Mouse (Mus musculus) stomach, embryonic 15.5 days (tissue): ENCODE results near the gene Spns2. TPM values are rescaled to one million over a fixed set of nuclear protein-coding genes. Genes with fewer than 3 reads are reported as not detected.
"Not testable (repeated sequence)": the region's sequence is repeated elsewhere in the genome, so short reads cannot be mapped to it uniquely, and the experiment has no call there.

Source experiments
- ATAC-seq: fragments of 200-750 bp; cut with Nextera tagmentation; 2 replicates; pipeline ENCODE4 v1.8.0; 2017; ENCODE audit warnings: low read depth, moderate number of reproducible peaks, moderate TSS enrichment; ENCODE audit not compliant: insufficient read depth, low FRiP score
- H3K27ac ChIP-seq: fragments of 300-500 bp; sonication (generic); 2 replicates; pipeline ENCODE4 v1.5.1; 2015; ENCODE audit warnings: mild to moderate bottlenecking, inconsistent platforms
- H3K27me3 ChIP-seq: fragments of 300-500 bp; sonication (generic); replicated peaks from 2 replicates; pipeline ENCODE4 v1.6.1; 2015; ENCODE audit warnings: inconsistent platforms
- H3K36me3 ChIP-seq: fragments of 300-500 bp; sonication (generic); 2 replicates; pipeline ENCODE4 v1.6.1; 2015; ENCODE audit warnings: inconsistent platforms
- H3K4me1 ChIP-seq: fragments of 300-500 bp; sonication (generic); 2 replicates; pipeline ENCODE4 v1.6.1; 2015; ENCODE audit warnings: inconsistent platforms
- H3K4me2 ChIP-seq: fragments of 300-500 bp; sonication (generic); 2 replicates; pipeline ENCODE4 v1.6.1; 2015; ENCODE audit warnings: mild to moderate bottlenecking, inconsistent platforms
- H3K4me3 ChIP-seq: fragments of 300-500 bp; sonication (generic); replicated peaks from 2 replicates; pipeline ENCODE4 v1.5.1; 2015; ENCODE audit warnings: inconsistent platforms
- H3K9ac ChIP-seq: fragments of 300-500 bp; sonication (generic); 2 replicates; pipeline ENCODE4 v1.6.1; 2015; ENCODE audit warnings: inconsistent platforms
- H3K9me3 ChIP-seq: fragments of 300-500 bp; sonication (generic); 2 replicates; pipeline ENCODE4 v1.6.1; 2016; ENCODE audit warnings: inconsistent platforms
- WGBS: fragments of 180-500 bp; shearing (Covaris S2); methylation state at CpG from one replicate; pipeline ENCODE4 v1.1.7; 2015; 5-methylcytosine and 5-hydroxymethylcytosine counted together
- polyA plus RNA-seq: library from polyadenylated mRNA; unstranded; fragments of >200 nt; fragmentation: Nextera tagmentation; extraction: Ambion mirVana; gene quantifications from 2 replicates; pipeline ENCODE4 v1.2.1, GENCODE M21; 2015

The Spns2 gene
- polyA plus RNA-seq, 1 experiment from 2014 or later, result 6.0 TPM

DNA sequence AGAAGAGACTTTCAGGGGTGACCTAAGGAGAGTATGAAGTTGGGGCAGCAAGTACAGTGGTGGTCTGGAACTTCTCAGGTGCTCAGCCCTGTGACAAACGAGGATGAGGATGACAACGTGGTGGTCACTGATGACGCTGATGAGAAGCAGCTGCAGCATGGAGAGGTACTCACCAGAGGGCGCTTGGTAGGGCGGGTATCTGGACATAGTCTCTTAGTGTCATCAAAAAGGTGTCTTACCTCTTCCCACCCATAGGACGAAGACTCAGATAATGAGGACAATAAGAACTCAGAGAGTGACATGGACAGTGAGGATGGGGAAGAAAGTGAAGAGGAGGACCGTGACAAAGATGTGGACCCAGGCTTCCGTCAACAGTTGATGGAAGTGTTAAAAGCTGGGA lies 42.2 kb downstream of the Spns2 start:
- H3K27me3 ChIP-seq, result no peaks in the 10 kb centered on the region
- peaks cover 2% of the 10 kb centered on the region; the same call in 1 of the 2 replicates for H3K4me1 ChIP-seq
- WGBS, result 82% methylated on average over 8 of the region's 8 CpGs
- H3K27ac ChIP-seq, result no peak overlapping the region
- no peak overlapping the region for H3K4me3 ChIP-seq
- no peak for ATAC-seq
- H3K9ac ChIP-seq, result no peak overlapping the region
- H3K36me3 ChIP-seq, result peaks cover 90% of the 10 kb centered on the region
- H3K4me2 ChIP-seq, result no peak overlapping the region
- no peaks in the 10 kb centered on the region for H3K9me3 ChIP-seq

DNA sequence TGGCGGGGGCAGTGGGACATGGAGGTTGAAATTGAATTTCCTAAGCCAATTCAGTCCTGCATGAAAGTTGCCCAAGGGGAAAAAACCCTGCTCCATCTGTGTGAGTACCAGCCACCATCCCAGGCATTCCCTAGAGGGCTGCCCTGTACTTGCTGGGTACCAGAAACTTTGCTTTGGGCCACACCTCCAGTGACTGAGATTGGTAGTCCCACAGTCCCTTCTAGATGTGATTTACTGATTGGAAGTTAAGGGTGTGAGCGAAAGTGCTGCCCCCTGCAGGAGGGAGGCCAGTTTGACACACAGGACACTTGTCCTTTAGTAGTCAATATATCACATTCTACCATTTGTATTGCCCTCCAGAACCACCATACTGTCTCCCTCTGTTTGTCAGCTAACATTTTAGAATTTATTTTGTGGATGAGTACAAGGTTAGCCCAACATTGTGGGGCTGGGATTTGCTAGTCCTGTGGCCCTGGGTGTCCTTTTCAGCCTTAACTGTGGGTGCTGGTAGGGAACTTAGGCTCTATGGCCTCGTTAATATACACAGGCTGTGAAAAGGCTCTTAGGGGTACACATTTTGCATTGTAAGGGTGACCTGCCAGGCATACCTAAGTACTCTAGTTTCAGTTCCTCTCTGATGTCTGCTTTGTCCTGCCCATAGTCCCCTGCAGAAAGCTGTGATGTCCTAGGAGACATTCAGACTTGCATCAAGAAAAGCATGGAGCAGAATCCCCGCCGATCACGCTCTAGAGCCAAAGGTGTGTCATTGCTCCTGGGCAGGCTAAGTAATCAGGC lies 43.2 kb downstream of the Spns2 start:
- no peak overlapping the region for H3K27ac ChIP-seq
- no peaks in the 10 kb centered on the region for H3K27me3 ChIP-seq
- H3K4me2 ChIP-seq, result no peak overlapping the region
- no peak for ATAC-seq
- H3K9ac ChIP-seq, result no peak overlapping the region
- H3K9me3 ChIP-seq, result no peaks in the 10 kb centered on the region
- H3K4me3 ChIP-seq, result no peak overlapping the region
- 87% methylated on average over 6 of the region's 6 CpGs for WGBS
- H3K4me1 ChIP-seq, result peaks cover 9% of the 10 kb centered on the region; the same call in 1 of the 2 replicates
- H3K36me3 ChIP-seq, result peaks cover 84% of the 10 kb centered on the region

DNA sequence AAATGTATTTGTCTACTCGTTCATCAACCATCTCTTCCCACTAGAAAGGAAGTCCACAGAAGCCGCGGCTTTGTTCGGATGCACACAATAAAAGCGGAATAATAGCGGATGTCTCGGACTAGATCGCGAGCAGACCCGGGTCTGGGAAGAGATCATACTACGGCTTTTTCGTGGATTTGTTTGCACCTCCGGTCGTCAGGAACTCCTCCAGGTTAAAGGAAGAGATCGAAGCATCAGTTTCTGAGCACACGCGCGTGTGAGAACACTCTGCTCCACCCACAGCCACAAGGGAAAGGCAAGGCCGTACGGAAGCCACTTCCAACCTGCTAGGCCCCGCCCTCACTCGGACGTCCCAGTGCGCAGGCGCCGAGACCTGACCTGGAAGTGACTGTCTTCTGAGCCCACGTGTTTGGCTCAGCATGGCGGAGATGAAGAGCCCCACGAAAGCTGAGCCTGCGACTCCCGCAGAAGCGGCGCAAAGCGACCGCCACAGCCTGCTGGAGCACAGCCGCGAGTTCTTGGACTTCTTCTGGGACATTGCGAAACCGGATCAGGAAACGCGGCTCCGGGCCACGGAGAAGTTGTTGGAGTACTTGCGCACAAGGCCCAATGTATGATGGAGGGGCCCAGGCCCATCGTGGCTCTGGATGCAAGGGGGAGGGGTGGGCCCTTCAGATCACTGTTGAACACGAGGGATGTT lies 48.6 kb downstream of the Spns2 start, which contains the start of gene Mybbp1a:
Mybbp1a (plus strand) TSS at position 391 of the 700 bp plus-strand sequence.
- Histone ChIP-seq H3K9ac (peak within 1 kb of the TSS; percentile 58), H3K27me3 (no peaks in the 10 kb centered on the region), H3K4me2 (peak within 1 kb of the TSS; percentile 76), H3K4me1 (peaks cover 9% of the 10 kb centered on the region; the same call in 1 of the 2 replicates), H3K27ac (peak within 1 kb of the TSS; percentile 92), H3K36me3 (peaks cover 34% of the 10 kb centered on the region), H3K9me3 (no peaks in the 10 kb centered on the region), H3K4me3 (peak within 1 kb of the TSS; percentile 69)
- peak; percentile 93 for ATAC-seq
- under 1% methylated on average over 46 of the region's 46 CpGs for WGBS

- Histone ChIP-seq H3K9ac (peak overlapping the region; percentile 58), H3K4me1 (peaks cover 13% of the 10 kb centered on the region), H3K36me3 (peaks cover 29% of the 10 kb centered on the region), H3K4me2 (peak overlapping the region; percentile 76), H3K27ac (peak overlapping the region; percentile 92), H3K4me3 (peak overlapping the region; percentile 69)
- not testable (repeated sequence) for ATAC-seq, H3K9me3 ChIP-seq, H3K27me3 ChIP-seq
- 37% methylated on average over 6 of the region's 6 CpGs for WGBS
Observed at GRCm38 (mm10) chr11:72440597-72440964, 49.1 kb downstream of the Spns2 start.

DNA sequence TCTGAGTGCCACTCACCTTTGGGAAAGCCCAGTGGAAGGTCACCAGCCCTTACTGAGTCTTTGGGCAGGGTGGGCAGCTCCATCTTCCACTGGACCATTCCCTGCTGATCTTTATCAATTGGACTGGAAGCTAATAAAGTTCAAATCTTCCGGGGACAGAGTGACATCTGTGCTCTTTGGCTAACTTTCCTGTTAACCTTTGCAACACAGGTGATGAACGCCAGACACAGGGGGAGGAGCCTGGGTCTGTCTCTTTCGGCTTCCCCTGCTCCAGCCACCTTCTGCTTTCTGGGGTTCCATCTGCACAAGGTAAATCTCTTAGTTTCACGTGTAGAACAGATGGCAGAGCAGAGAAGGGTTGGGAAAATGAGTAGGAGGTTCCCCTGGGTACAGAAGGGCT lies 51.3 kb downstream of the Spns2 start:
- ATAC-seq, result no peak
- no peaks in the 10 kb centered on the region for H3K9me3 ChIP-seq
- no peaks in the 10 kb centered on the region for H3K27me3 ChIP-seq
- H3K27ac ChIP-seq, result no peak overlapping the region
- no peak overlapping the region for H3K4me2 ChIP-seq
- H3K9ac ChIP-seq, result no peak overlapping the region
- H3K36me3 ChIP-seq, result peaks cover 8% of the 10 kb centered on the region
- H3K4me3 ChIP-seq, result no peak overlapping the region
- H3K4me1 ChIP-seq, result peaks cover 21% of the 10 kb centered on the region
- WGBS, result 58% methylated on average over 4 of the region's 4 CpGs

DNA sequence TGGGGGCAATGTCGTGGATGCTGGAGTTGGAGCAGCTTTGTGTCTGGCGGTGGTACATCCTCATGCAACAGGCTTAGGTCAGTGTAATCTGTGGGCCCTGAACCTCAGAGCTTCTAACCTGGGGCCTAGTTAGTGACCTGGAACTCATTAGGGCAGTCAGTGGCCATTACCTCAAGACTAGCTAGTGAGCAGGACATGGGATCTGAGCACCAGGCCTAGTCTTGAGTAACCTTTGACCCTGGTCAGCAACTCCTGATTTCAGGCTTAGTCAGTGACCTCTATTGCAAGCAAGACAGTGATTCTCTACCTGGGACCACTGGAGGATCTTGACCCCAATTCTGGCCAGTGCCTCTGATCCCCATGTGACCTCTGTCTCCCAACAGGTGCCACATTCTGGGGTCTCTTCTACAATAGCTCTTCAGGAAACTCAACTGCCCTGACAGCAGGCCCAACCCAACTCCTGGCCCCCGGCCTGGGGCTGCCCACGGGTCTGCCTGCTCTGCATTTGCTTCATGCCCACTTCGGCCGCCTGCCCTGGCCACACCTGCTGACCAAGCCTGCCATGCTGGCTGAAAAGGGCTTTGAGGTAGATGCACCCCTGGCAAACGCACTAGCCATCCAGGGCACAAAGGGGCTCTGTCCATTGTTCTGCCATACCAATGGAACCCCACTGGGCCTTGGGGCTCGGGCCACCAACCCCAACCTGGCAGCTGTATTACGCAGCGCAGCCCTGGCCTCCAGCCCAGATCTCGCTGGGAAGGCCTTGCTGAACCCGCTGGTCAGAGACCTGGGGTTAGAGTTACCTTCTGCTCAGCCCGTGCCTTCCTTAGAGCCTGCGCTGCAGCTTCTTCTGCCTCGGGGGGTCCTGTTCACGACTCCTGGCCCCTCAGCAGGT lies 52.7 kb downstream of the Spns2 start:
- H3K4me1 ChIP-seq, result peaks cover 15% of the 10 kb centered on the region
- H3K36me3 ChIP-seq, result no peaks in the 10 kb centered on the region
- no peak overlapping the region for H3K9ac ChIP-seq
- H3K27ac ChIP-seq, result no peak overlapping the region
- no peaks in the 10 kb centered on the region for H3K9me3 ChIP-seq
- no peak for ATAC-seq
- H3K4me2 ChIP-seq, result no peak overlapping the region
- H3K27me3 ChIP-seq, result no peaks in the 10 kb centered on the region
- WGBS, result 83% methylated on average over 16 of the region's 16 CpGs
- H3K4me3 ChIP-seq, result no peak overlapping the region

DNA sequence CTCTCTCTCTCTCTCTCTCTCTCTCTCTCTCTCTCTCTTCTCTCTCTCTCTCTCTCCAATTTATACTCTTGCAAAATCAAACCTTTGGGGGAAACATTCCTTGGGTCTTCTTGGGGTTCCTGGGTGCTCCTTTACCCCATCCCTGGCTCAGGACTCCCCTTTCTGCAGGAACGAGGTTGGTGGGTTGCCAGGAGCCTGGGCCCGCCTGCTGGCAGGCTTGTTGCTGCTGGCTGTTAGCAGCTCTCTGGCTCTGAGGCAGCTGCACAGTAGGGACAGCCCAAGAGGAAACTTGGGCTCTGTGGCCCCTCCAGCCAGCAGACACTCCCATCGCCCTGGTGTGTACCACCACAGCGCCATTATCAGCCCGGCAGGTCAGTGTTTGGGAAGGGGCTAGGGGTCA lies 53.4 kb downstream of the Spns2 start:
- Histone ChIP-seq H3K4me3 (no peak overlapping the region), H3K4me1 (peaks cover 12% of the 10 kb centered on the region; the same call in 1 of the 2 replicates), H3K36me3 (no peaks in the 10 kb centered on the region), H3K4me2 (no peak overlapping the region), H3K9me3 (no peaks in the 10 kb centered on the region), H3K27me3 (no peaks in the 10 kb centered on the region), H3K27ac (no peak overlapping the region), H3K9ac (no peak overlapping the region)
- WGBS, result 80% methylated on average over 5 of the region's 5 CpGs
- ATAC-seq, result no peak

- Histone ChIP-seq H3K4me2 (peak overlapping the region; percentile 32), H3K27ac (peak overlapping the region; percentile 65), H3K4me3 (0 out of 2 replicates have a peak overlapping the region, but pooled peaks have one; percentile 5)
Observed at GRCm38 (mm10) chr11:72435694-72436045, 54.0 kb downstream of the Spns2 start.

DNA sequence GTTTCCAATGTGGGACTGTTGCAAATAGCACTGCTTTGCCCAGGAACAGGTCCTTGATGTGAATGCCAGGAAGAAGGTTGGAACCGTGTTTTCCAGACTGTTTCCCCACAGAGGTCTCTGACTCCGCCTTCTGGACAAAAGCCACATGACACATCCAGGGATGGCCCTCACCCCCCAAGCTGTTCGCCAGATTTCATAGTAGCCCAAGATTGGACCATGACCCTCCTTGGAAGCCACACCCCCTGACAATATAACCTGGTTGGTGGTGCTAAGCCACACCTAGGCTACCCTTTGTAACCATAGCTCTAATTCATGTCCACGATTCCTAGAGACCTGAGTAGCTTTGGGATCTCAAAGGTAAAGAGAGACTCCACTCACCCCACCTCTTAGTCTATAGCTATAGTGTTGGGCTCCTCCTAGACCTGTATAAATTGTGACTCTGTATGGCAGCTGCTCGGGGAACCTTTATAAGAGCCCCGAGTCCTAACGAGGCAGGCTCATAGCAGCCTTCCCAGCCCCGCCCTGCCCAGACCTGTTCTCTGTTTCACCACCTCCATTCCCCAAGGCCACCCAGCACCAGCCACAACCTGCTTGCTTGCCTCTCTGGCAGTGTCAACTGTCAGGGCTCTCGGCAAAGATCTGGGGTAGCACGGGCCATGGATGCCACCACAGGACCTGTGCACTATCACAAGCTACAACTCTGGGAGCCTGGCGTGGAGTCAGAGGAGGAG lies 54.6 kb downstream of the Spns2 start, which contains the start of gene Ggt6:
Ggt6 (plus strand) TSS at position 564 of the 731 bp plus-strand sequence.
- ATAC-seq, result peak; percentile 80
- Histone ChIP-seq H3K4me1 (peaks cover 12% of the 10 kb centered on the region; the same call in 1 of the 2 replicates), H3K9ac (no peak within 1 kb of the TSS), H3K4me3 (0 out of 2 replicates have a peak within 1 kb of the TSS, but pooled peaks have one; percentile 5), H3K36me3 (no peaks in the 10 kb centered on the region), H3K9me3 (no peaks in the 10 kb centered on the region), H3K27me3 (no peaks in the 10 kb centered on the region), H3K27ac (peak within 1 kb of the TSS; percentile 65), H3K4me2 (peak within 1 kb of the TSS; percentile 32)
- WGBS, result 60% methylated on average over 11 of the region's 11 CpGs

More at GRCm38 (mm10) chr11:72435694-72436045, 54.0 kb downstream of the Spns2 start:
- peaks cover 12% of the 10 kb centered on the region; the same call in 1 of the 2 replicates for H3K4me1 ChIP-seq
- no peaks in the 10 kb centered on the region for H3K9me3 ChIP-seq
- 51% methylated on average over 2 of the region's 2 CpGs for WGBS
- H3K27me3 ChIP-seq, result no peaks in the 10 kb centered on the region
- no peaks in the 10 kb centered on the region for H3K36me3 ChIP-seq
- 0 out of 2 replicates have a peak, but pooled peaks have one; percentile 7 for ATAC-seq
- no peak overlapping the region for H3K9ac ChIP-seq

DNA sequence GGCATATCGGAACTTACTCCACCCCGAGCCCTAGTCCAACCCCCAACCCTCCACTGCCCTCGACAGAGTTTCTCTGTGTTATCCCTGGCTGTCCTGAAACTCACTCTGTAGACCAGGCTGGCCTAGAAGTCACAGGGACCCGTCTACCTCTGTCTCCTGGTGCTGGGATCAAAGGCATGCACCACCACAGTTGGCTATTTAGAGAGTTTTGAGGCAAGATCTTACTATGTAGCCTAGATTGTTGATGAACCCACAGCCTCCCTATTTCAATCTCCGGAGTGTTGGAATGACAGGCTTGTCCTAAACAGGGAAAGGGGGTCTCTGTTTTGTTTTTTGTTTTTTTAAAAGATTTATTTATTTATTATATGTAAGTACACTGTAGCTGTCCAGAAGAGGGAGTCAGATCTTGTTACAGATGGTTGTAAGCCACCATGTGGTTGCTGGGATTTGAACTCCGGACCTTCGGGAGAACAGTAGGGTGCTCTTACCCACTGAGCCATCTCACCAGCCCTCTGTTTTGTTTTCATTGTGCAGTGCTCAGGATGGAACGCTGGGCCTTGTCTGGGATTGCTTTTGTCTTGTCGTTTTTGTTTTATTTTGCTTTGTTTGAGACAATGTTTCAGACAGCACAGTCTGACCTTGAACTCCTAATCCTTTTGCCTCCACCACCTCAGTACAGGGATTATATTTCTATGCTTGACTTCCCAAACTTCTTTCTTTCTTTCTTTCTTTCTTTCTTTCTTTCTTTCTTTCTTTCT lies 59.2 kb downstream of the Spns2 start:
- 70% methylated on average over 9 of the region's 9 CpGs for WGBS
- not testable (repeated sequence) for H3K4me1 ChIP-seq, H3K4me3 ChIP-seq, H3K4me2 ChIP-seq, H3K27ac ChIP-seq, H3K36me3 ChIP-seq, H3K9ac ChIP-seq, ATAC-seq, H3K9me3 ChIP-seq, H3K27me3 ChIP-seq
